24 mouse cellular contexts compared by ENCODE assay signal in genomic region chr1:187092546-187092945, GRCm38 (mm10).
"Had no signal": no experiment of that assay in that cellular context is flagged by ENCODE, and none has a peak within 500 bp of the region (broad histone marks: within the 10 kb centered on the region; RNA-seq: fewer than 3 reads in every experiment).

No protein-coding gene starts in this region.

- H3K4me3 ChIP-seq: heart, embryonic 10.5 days; heart, embryonic 12.5 days; hindbrain, embryonic 10.5 days; hindbrain, embryonic 12.5 days; intestine, embryonic 15.5 days; layer of hippocampus, adult 2 months; left cerebral cortex, adult 2 months; limb, embryonic 10.5 days; limb, embryonic 12.5 days had no signal

- ATAC-seq: hindbrain, embryonic 16.5 days; inflammation-experienced regulatory T-cells, adult 6 months; intestine, embryonic 15.5 days; intestine, postnatal 0 days had no signal

- H3K9me3 ChIP-seq: heart, embryonic 10.5 days; heart, embryonic 12.5 days; hindbrain, embryonic 10.5 days; hindbrain, embryonic 12.5 days; intestine, embryonic 15.5 days; limb, embryonic 10.5 days; limb, embryonic 12.5 days had no signal

- H3K27me3 ChIP-seq: heart, embryonic 12.5 days; hindbrain, embryonic 12.5 days; intestine, embryonic 15.5 days; limb, embryonic 12.5 days had no signal

- H3K27ac ChIP-seq: heart, embryonic 10.5 days; hindbrain, embryonic 10.5 days; hindbrain, embryonic 12.5 days; hindbrain, embryonic 14.5 days; intestine, embryonic 15.5 days; layer of hippocampus, adult 2 months; left cerebral cortex, adult 2 months; limb, embryonic 10.5 days; limb, embryonic 12.5 days had no signal

- H3K9ac ChIP-seq: heart, embryonic 12.5 days; hindbrain, embryonic 12.5 days; hindbrain, embryonic 14.5 days; intestine, embryonic 15.5 days; limb, embryonic 12.5 days had no signal

- H3K36me3 ChIP-seq: heart, embryonic 10.5 days; heart, embryonic 12.5 days; hindbrain, embryonic 10.5 days; hindbrain, embryonic 12.5 days; intestine, embryonic 15.5 days; limb, embryonic 10.5 days; limb, embryonic 12.5 days had no signal

- H3K4me1 ChIP-seq: heart, embryonic 10.5 days; heart, embryonic 12.5 days; hindbrain, embryonic 10.5 days; hindbrain, embryonic 12.5 days; intestine, embryonic 15.5 days; limb, embryonic 10.5 days; limb, embryonic 12.5 days had no signal

- H3K4me2 ChIP-seq: heart, embryonic 12.5 days; hindbrain, embryonic 12.5 days; hindbrain, embryonic 14.5 days; intestine, embryonic 15.5 days; limb, embryonic 12.5 days had no signal

- DNase-seq: gastrocnemius, postnatal 10 days; gastrocnemius, postnatal 25 days; heart, adult 18-20 months; heart, postnatal 10 days; heart, postnatal 4 days; kidney, adult 18-20 months; kidney, adult 8-10 months; kidney, postnatal 10 days; kidney, postnatal 25 days; kidney, postnatal 4 days; liver had no signal
